Mouse (Mus musculus): Measurements from ENCODE around the gene Ttc6.

GRCm38 (mm10) chr12:57536056-57536908 is 27.6 kb upstream of the Ttc6 start:
- TF ChIP-seq CTCF (IDR thresholded peaks at IDR 0.05; ENCODE audit: borderline replicate concordance, insufficient read depth, low read length) = no peak
- no peak for TF ChIP-seq POLR2A (IDR thresholded peaks at IDR 0.05; ENCODE audit: low read depth, low read length)

Measured in embryonic fibroblast, embryonic 13.5 days (primary cell).